Mouse (Mus musculus) Patski (cell line): ENCODE data around the gene Slc5a10. TPM values are rescaled to one million over a fixed set of nuclear protein-coding genes. Genes with fewer than 3 reads are reported as not detected.

Experiments
- ATAC-seq: fragments of 100-300 bp; one replicate; pipeline ENCODE4 v1.8.0; 2021
- CTCF ChIA-PET: fragments of 350-600 bp; sonication (Branson Sonifier 250); formaldehyde crosslinking; loops from one replicate; lab custom pipeline; 2022; ENCODE audit warnings: inconsistent platforms; lab: Charles Lee
- POLR2A ChIA-PET: fragments of 350-600 bp; sonication (Branson Sonifier 250); formaldehyde crosslinking; loops from one replicate; lab custom pipeline; 2022; ENCODE audit warnings: antibody characterized with exemption, inconsistent platforms; lab: Charles Lee
- DNase-seq: peaks from one replicate; pipeline ENCODE4 v3.0.0-alpha.2; 2011; ENCODE audit warnings: low read depth, low spot score
- H3K27me3 ChIP-seq: fragments of 371-371 bp; one replicate; pipeline ENCODE4 v1.5.1; 2021
- CTCF ChIP-seq: fragments of 100-300 bp; IDR thresholded peaks from one replicate; pipeline ENCODE4 v1.5.1; 2021
- in situ Hi-C: fragments of 300-500 bp; cut with MboI; formaldehyde crosslinking; loops from 3 replicates; pipeline ENCODE4 v1.11.1; 2018; ENCODE audit warnings: low pct_unique_long_range_greater_than_20kb, mixed read lengths
- polyA plus RNA-seq: library from polyadenylated mRNA; unstranded; gene quantifications from one replicate; pipeline ENCODE4 v1.2.3, GENCODE M21; 2021

The Slc5a10 gene
- polyA plus RNA-seq, 1 experiment from 2014 or later: not detected

- ATAC-seq: no peak
- no peaks in the 10 kb centered on the region for H3K27me3 ChIP-seq
- in situ Hi-C loops: no loop called here
- no peak for DNase-seq
- TF ChIP-seq CTCF: no peak
- ChIA-PET CTCF (interaction anchor here (1.4 kb wide), 1 partner anchor 54 kb away, joined by 5 read pairs; no protein-coding TSS in a partner anchor), POLR2A (no interaction called here)
Measured at GRCm38 (mm10) chr11:61660806-61661392, 59.7 kb downstream of the Slc5a10 start.

- ChIA-PET CTCF (interaction anchor here (1.9 kb wide), 1 partner anchor 54 kb away, joined by 7 read pairs; no protein-coding TSS in a partner anchor), POLR2A (no interaction called here)
- DNase-seq (no peak), ATAC-seq (no peak)
- TF ChIP-seq CTCF: no peak
- in situ Hi-C loops: no loop called here
- no peaks in the 10 kb centered on the region for H3K27me3 ChIP-seq
Measured at GRCm38 (mm10) chr11:61660001-61660400, 60.6 kb downstream of the Slc5a10 start.

GRCm38 (mm10) chr11:61659011-61659858 is 61.4 kb downstream of the Slc5a10 start:
- no peaks in the 10 kb centered on the region for H3K27me3 ChIP-seq
- ATAC-seq (no peak), DNase-seq (no peak)
- CTCF ChIA-PET: interaction anchor here (1.9 to 2.4 kb wide), 2 partner anchors 30 to 55 kb away, joined by 7 read pairs; no protein-coding TSS in a partner anchor
- in situ Hi-C loops: no loop called here
- POLR2A ChIA-PET: interaction anchor here (0.9 kb wide), 1 partner anchor 10 kb away, joined by 3 read pairs; no protein-coding TSS in a partner anchor
- TF ChIP-seq CTCF: no peak

GRCm38 (mm10) chr11:61658360-61658922 is 62.2 kb downstream of the Slc5a10 start:
- no peak for TF ChIP-seq CTCF
- in situ Hi-C loops: no loop called here
- DNase-seq: no peak
- ChIA-PET POLR2A (interaction anchor here (0.9 kb wide), 1 partner anchor 10 kb away, joined by 3 read pairs; no protein-coding TSS in a partner anchor), CTCF (interaction anchor here (0.7 to 2.4 kb wide), 3 partner anchors 29 to 57 kb away, joined by 3 to 7 read pairs (median 7); no protein-coding TSS in a partner anchor)
- ATAC-seq: no peak
- no peaks in the 10 kb centered on the region for H3K27me3 ChIP-seq

- ATAC-seq (no peak), DNase-seq (no peak)
- TF ChIP-seq CTCF: no peak
- H3K27me3 ChIP-seq: no peaks in the 10 kb centered on the region
- ChIA-PET CTCF (interaction anchor here (2.4 kb wide), 1 partner anchor 28 kb away, joined by 7 read pairs; no protein-coding TSS in a partner anchor), POLR2A (no interaction called here)
- in situ Hi-C loops: no loop called here
Measured at GRCm38 (mm10) chr11:61657432-61657831, 63.2 kb downstream of the Slc5a10 start.

- in situ Hi-C loops: no loop called here
- POLR2A ChIA-PET: no interaction called here
- ATAC-seq: no peak
Measured at GRCm38 (mm10) chr11:61656148-61656850, 64.3 kb downstream of the Slc5a10 start.

GRCm38 (mm10) chr11:61655649-61656048 is 65.0 kb downstream of the Slc5a10 start:
- no peak for TF ChIP-seq CTCF
- ChIA-PET POLR2A (no interaction called here), CTCF (interaction anchor here (1.0 kb wide), 1 partner anchor 11 kb away, joined by 3 read pairs; no protein-coding TSS in a partner anchor)
- no peak for ATAC-seq
- in situ Hi-C loops: no loop called here
- H3K27me3 ChIP-seq: no peaks in the 10 kb centered on the region
- no peak for DNase-seq

More at GRCm38 (mm10) chr11:61656148-61656850, 64.3 kb downstream of the Slc5a10 start:
- no peak for DNase-seq
- TF ChIP-seq CTCF: no peak
- CTCF ChIA-PET: interaction anchor here (1.0 kb wide), 1 partner anchor 11 kb away, joined by 3 read pairs; no protein-coding TSS in a partner anchor
- no peaks in the 10 kb centered on the region for H3K27me3 ChIP-seq

- ChIA-PET POLR2A (no interaction called here), CTCF (interaction anchor here (1.0 to 1.2 kb wide), 2 partner anchors 10 to 28 kb away, joined by 3 read pairs; no protein-coding TSS in a partner anchor)
- DNase-seq (no peak), ATAC-seq (no peak)
- in situ Hi-C loops: no loop called here
- TF ChIP-seq CTCF: no peak
- no peaks in the 10 kb centered on the region for H3K27me3 ChIP-seq
Measured at GRCm38 (mm10) chr11:61654786-61655311, 65.8 kb downstream of the Slc5a10 start.

- CTCF ChIA-PET: interaction anchor here (1.2 to 2.2 kb wide), 2 partner anchors 27 to 61 kb away, joined by 3 to 6 read pairs; no protein-coding TSS in a partner anchor
- no peak for DNase-seq
- no peak for ATAC-seq
- in situ Hi-C loops: no loop called here
- POLR2A ChIA-PET: no interaction called here
- H3K27me3 ChIP-seq: no peaks in the 10 kb centered on the region
- TF ChIP-seq CTCF: no peak
Measured at GRCm38 (mm10) chr11:61653568-61653967, 67.1 kb downstream of the Slc5a10 start.
